Mouse (Mus musculus) urinary bladder, postnatal 10 days (tissue): ENCODE results near the gene Golga1.

ENCODE experiments used
- DNase-seq: peaks from one replicate; pipeline ENCODE4 v3.0.0; 2022; ENCODE audit warnings: low spot score

The Golga1 gene

GRCm38 (mm10) chr2:39006149-39006730 is 59.1 kb downstream of the Golga1 start:
- no peak for DNase-seq

- no peak for DNase-seq
Observed at GRCm38 (mm10) chr2:39005574-39006079, 59.7 kb downstream of the Golga1 start, which contains the start of gene Rpl35. Gene Rpl35, minus strand, starts transcription at chr2:39005624.

- DNase-seq, result peak; percentile 66
Observed at GRCm38 (mm10) chr2:39004880-39005435, 60.4 kb downstream of the Golga1 start, which contains the start of gene Arpc5l. Gene Arpc5l, plus strand, starts transcription at chr2:39005348.

GRCm38 (mm10) chr2:39004372-39004771 is 61.0 kb downstream of the Golga1 start:
- DNase-seq, result no peak

- no peak for DNase-seq
Observed at GRCm38 (mm10) chr2:39003512-39003911, 61.8 kb downstream of the Golga1 start.

GRCm38 (mm10) chr2:39003106-39003505 is 62.2 kb downstream of the Golga1 start:
- no peak for DNase-seq

- no peak for DNase-seq
Observed at GRCm38 (mm10) chr2:39001866-39002265, 63.5 kb downstream of the Golga1 start.

GRCm38 (mm10) chr2:39000587-39000919 is 64.8 kb downstream of the Golga1 start:
- no peak for DNase-seq

GRCm38 (mm10) chr2:38999910-39000586 is 65.3 kb downstream of the Golga1 start:
- DNase-seq, result no peak

GRCm38 (mm10) chr2:38999381-38999780 is 66.0 kb downstream of the Golga1 start:
- DNase-seq, result no peak

- DNase-seq, result peak; percentile 57
Observed at GRCm38 (mm10) chr2:38997386-38998374, 67.7 kb downstream of the Golga1 start, which contains the start of gene Wdr38. Gene Wdr38, plus strand, starts transcription at chr2:38997476.

GRCm38 (mm10) chr2:38992452-38992851 is 72.9 kb downstream of the Golga1 start:
- no peak for DNase-seq

GRCm38 (mm10) chr2:38992004-38992403 is 73.3 kb downstream of the Golga1 start:
- DNase-seq, result no peak

- DNase-seq, result no peak
Observed at GRCm38 (mm10) chr2:38988929-38989328, 76.4 kb downstream of the Golga1 start.

- no peak for DNase-seq
Observed at GRCm38 (mm10) chr2:38987803-38988510, 77.4 kb downstream of the Golga1 start.

GRCm38 (mm10) chr2:38987371-38987770 is 78.0 kb downstream of the Golga1 start:
- no peak for DNase-seq

GRCm38 (mm10) chr2:38986580-38986979 is 78.8 kb downstream of the Golga1 start:
- DNase-seq, result no peak

- no peak for DNase-seq
Observed at GRCm38 (mm10) chr2:38983456-38983855, 81.9 kb downstream of the Golga1 start.

GRCm38 (mm10) chr2:38977837-38978236 is 87.5 kb downstream of the Golga1 start:
- no peak for DNase-seq

- no peak for DNase-seq
Observed at GRCm38 (mm10) chr2:38975941-38976805, 89.2 kb downstream of the Golga1 start.
